Mouse (Mus musculus) thymus, postnatal 14 days (tissue): Measurements from ENCODE around the gene Cyp2j6.
"Not testable (repeated sequence)": the region's sequence is repeated elsewhere in the genome, so short reads cannot be mapped to it uniquely, and the experiment has no call there.

Source experiments
- DNase-seq: peaks from one replicate; pipeline ENCODE4 v3.0.0; 2021

Gene Cyp2j6

DNA sequence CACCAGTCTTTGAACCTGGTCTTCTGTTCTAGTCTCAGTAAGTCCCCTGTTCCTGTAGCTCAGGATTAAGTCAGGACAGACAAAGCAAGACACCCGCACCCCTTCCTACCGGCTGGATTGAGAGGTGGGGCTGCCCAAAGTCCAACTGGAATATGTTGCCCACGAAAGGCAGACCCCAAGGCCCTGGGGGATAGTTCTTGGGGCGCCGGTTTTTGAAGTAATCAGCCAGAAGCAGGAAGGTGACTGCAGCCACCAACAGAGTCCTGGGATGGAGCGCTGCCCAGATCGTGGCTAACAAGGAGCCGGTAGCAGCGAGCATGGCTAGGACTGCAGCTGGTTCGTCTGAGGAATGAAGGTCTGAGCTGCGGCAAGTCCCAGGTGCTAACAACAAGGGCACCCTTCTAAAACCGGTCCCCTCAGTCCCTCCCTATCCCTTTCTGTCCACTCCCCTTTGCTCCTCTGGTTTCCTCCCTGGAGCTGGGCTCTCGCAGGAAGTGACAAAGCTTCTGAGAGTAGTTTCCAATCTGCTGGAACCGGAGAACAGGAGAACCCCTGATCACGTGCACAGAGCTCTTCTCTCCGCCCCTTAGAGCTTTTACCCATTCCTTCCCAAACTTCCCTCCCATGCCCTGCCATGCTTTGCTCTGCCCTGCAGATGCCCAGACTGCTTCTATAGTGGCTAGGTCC lies at the start of gene Cyp2j6:
Gene Cyp2j6, minus strand, starts transcription at position 529 of the 687 bp plus-strand sequence.
- no peak for DNase-seq

DNA sequence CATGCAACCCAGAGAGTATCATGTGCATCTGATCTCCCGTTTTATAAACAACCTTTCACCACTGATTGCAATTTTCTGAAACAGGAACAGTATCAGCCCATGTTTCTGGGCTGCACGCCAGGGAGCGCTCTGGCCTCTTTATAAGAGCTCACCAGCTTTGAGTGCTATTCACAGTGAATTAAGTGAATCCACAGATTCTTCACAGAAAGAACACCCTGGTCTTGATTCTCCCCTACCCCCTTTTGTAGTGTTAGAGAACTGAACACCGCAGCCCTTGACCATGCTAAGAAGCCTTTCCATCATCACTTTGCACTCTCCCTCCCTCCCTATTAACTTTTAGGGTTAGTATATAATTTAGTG lies 38.3 kb upstream of the Cyp2j6 start:
- DNase-seq: no peak

DNA sequence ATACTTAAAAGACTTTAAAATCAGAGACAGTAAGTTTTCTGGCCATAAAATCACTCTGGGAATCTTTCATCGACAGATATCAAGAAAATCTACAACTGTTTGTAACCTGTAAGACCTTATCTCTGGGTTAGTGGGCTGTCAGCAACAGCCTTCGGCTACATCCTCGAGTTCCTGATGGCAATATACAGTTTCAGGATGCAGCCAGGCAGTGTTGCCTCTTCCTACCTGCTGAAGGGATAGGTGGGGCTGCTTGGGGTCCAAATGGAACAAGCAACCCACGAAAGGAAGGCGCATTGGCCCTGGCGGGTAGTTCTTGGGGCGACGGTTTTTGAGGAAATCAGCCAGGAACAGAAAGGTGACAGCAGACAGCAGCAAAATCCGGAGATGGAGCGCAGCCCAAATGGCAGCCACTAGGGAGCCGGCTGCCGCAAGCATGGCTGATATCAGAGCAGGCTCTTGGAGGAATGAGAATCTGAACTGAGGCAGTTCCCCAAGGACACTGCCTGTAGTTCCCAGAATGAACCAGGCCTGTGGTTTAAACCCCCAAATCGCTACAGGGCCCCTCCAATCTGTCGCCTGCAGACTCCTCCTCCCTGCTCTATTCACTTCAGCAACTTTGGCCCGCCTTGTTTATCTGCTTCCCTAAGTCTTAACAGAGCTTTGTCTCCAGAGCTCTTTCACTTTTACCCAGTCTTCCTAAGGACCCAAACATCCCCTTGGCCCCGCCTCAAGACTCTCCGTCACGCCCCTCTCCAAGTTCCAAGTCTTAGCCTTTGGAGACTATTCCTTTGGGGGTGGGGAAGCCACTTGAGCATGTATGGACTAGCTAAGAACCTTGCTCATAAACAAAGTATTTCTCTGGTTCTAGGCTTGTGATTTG lies 37.7 kb upstream of the Cyp2j6 start, which contains the start of gene Cyp2j9:
Gene Cyp2j9, minus strand, starts transcription at position 668 of the 880 bp plus-strand sequence.
- DNase-seq: peak; percentile 5

DNA sequence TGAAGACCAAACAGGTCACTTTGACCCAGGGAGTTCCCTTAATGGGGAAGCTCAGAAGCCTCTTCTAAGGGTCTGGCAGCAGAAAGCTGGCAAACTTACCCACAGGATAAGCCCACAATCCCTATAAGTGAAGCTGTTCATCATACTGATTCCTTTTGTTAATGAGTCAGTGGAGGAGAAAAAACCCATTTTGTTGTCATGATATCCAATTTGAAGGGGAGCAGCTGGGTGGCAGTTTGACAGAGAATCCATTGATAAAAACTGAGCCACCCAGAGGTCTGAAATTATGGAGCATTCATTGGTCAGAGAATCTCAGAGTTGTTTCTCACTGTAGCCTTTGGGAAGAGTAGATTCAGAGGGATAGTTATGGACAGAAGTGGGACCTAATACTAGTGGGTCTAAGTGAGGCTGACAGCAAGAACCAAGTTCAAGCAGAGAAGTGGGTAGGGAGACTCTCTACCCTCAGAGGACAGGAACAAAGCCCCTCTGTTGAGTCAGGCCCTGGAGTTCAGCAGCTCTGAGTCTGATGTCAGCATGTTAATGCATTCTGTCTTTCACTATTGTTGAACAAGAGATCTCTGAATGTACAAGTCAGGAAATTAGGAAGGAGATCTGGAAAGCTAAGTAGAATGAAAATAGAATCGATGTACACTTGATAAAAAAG lies 28.1 kb upstream of the Cyp2j6 start:
- DNase-seq: no peak

DNA sequence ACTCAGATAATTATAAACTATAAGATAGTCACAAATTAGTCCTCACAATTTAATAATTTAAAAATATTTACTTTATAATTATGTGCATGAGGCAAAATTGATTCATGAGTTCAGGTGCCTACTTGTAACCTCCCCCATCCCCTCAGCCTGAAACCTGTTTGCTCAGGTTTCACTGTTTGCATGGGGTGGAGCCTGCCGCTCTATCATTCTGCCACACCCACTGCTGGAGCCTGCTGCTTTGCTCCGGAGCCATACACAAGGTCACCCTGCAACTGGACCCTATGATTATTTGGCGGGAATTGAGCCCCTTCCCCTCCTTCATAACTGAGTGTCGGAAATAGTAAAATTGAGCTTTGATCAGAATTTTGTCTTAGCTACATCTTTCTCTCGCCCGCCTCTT lies 26.9 kb upstream of the Cyp2j6 start:
- not testable (repeated sequence) for DNase-seq

DNA sequence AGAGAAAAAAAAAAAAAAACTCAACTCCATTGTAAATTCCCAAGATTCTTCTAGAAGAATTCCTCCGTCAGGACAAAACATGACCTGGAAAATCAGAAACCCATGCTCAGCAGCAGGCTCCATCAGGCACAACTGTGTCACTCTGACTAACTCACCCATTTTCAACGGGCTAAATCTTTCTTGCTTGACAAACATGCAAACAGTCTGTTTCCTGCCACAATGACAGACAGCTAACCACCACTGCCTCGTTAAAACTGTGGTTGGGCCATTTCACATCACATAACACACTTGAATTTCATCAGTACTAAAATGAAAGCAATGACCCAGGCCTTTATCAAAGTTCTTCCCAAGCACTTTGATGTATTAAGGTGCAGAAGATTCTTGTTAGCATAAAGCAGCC lies 16.0 kb upstream of the Cyp2j6 start:
- DNase-seq: no peak

DNA sequence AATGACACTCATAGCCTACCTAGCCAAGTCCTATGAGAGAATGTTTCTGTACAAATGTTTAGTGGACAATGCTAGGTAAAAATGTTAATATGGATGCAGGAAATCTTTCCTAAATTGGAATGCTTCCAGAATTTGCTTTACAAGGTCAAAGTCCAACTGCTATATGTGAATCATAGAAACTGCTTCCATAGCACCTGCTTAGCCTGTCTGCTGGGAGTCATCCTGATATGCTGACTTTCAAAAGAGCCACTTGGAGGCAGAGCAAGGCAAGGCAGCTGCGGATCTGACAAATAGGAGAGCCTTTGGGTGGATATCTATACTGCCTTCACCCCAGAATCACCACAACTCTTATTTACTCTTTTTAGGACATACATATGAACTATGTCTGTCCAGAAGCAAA lies 14.5 kb upstream of the Cyp2j6 start:
- no peak for DNase-seq

DNA sequence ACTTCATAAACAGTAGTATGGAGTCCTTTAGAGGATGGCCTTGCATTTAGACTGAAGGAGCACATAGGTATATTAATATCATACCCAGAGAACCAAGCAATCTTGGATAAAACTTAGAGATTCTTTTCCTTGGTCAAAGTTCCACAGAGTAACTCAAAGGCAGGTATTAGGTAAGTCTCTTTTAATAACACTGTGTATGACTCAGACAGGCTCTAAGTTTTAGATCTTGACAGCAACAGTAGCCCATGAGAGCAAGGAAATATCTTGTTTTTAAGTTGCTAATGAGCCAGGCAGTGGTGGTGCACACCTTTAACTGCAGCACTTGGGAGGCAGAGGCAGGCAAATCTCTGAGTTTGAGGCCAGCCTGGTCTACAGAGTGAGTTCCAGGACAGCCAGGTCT lies 12.3 kb upstream of the Cyp2j6 start:
- no peak for DNase-seq

DNA sequence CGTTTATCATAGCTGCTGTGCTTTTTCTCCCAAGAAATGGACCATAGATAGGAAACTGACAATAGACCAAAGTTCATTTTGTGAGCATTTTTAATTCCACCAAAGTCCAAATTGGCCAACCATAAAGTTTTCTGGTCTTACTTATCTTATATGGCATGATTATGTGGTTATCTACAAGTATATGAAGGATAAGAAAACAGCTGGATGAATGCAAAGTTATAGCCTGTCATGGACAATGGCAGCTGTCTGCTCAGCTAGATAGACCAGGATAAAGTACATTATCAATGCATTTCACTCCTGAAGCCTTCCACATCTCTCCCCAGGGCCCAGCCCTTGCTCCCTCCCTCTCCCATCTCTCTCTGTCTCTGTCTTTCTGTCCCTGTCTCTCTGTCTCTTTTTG lies 7.0 kb upstream of the Cyp2j6 start:
- DNase-seq: no peak

DNA sequence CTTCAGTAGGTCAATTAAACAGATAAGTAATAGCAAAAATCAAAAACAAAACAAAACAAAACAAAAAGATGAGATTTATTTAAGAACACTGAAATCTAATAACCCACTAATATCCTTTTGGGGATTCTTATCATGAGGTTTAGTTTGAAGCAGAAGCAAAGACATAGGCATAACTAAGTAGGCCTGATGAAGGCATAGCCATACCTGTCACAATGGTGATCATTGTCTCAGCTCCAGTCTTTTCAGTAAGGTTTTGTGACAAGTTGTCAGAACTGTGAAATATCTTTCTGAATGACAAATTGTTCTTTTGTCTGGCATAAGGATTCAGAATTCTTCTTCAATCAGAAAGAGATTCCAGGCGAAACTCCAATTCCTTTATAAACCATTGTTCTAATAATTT lies 6.3 kb upstream of the Cyp2j6 start:
- DNase-seq: no peak

DNA sequence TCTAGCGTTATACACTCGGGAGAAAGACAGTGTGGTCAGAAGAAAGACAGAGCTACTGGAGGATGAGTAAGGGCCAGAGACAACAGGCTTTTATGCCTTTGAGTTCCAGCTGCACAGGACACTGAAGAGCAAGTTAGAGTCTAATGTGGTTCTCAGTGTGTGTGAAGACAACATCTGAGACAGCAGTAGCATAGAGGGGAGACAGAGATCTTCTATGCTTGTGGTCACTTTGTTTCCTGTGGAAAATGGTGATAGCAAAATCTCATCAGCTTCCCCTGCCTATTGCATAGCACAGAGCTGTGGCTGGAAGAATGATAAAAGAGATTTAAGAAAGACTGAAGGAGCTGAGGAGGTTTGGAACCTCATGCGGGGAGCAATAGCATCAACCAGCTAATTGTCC lies 1.8 kb downstream of the Cyp2j6 start:
- no peak for DNase-seq

DNA sequence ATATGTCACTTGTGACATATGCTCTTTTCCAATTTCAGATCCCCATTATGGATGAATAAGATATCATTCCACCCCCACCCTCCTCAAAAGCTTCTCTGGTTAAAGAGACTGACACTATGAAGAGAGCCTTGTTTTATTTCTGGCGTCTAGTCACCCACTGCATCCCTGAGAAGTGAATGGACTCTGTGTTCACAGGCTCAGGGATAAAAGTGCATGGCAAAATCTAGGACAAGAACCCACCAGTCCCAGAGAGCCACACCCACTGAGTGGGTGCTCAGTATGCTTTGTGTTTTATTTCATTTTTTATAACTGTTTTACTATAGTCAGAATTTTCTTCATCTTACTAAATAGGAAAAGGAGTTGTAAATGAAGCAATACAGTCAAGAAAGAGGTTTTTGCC lies 7.5 kb downstream of the Cyp2j6 start:
- no peak for DNase-seq

DNA sequence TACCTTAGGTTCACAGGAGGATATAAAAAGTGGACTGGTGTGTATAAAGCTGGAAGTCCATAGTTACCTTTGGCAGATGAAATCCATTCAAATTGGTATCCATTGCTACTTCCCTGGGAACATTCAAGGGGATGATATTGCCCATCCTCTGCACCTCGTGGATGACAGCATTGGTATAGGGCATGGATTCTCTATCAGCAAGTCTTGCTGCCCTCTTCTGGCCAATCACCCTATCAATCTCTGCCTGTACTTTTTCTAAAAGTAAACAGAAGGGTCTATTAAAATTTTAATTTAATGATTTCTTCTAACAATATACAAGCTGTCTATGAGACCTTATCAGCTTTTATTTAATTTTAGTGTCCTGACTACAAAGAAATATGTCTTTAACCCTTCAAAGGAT lies 27.7 kb downstream of the Cyp2j6 start:
- no peak for DNase-seq

DNA sequence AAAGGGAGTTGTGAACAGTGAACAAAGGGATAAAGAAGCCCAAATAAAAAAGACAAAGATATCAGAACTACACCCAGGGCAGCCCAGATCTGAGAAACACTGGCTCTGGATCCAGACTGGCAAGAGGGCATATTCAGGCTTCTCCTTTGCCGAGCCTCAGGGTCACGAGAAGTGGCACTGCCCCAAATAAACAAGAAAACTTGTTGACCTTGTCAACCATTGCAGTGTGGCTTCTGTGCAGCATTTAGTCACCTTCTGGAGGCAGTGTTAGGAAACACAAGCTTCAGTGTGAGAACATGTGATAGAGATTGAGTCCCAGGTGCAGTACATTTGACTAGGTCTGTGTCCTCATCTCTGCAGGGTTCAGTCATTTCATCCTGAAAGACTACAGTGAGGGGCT lies 31.2 kb downstream of the Cyp2j6 start:
- DNase-seq: no peak

DNA sequence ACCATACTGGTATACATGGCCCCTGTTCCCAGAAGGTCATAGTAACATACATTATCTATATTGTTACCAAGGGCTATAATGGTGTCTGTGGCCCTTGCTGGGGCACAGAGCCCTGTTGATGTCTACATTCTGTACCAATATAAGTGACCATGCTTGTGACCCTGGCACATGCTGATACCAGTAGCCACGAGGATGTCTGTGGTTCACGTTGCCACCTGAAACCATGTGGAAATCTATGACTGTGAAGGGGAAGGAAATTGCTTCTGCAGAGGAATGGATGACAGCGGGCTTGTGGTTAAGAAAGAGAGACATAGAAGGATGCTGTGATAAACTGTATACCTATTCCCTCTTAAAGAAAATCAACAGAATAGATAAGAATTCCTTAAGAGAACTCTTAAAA lies 43.4 kb downstream of the Cyp2j6 start:
- no peak for DNase-seq

DNA sequence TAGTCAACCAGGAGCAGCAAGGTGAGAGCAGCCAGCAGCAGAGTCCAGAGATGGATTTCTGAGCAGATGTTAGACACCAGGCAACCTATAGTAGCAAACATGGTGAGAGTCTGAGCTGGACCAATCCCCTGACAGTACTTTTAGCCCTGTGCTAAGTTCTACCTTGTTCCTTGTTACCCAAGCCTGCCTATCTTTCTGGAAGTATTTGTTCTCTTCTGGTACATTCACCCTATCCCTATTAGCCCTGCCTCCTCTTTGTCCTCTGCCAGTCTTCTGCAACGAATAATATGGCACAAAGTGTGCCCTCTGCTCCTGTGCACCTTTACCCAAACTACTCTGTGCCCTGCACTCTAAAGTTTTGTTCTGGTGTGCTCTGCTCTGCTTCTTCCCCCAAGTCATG lies 46.2 kb downstream of the Cyp2j6 start, which contains the start of gene Cyp2j8:
Gene Cyp2j8, minus strand, starts transcription at position 101 of the 400 bp plus-strand sequence.
- no peak for DNase-seq
